Mouse (Mus musculus) layer of hippocampus, adult 9-10 months (tissue): ENCODE data around the gene Sphk2.

Source experiments
- DNase-seq: peaks from one replicate; pipeline ENCODE4 v3.0.0; 2022; ENCODE audit warnings: low spot score

The Sphk2 gene

DNA sequence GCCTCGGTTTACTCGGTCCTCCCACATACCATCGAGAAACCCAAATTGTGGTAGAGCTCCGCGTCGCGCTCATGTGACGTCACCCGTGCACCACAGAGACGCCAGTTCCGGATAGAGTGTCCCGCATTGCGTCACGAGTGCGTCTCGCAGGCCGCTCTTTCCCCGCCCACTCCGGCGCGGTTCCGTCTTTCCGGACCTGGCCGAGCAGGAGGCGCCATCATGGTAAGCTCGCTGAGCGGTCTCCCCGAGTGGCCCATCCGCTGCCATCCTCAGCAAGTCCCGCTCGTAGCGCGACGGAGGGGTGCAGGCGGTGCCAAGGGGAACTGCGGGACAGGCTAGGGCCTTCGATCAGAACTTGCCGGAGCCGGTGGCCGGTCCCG is at the start of gene Sphk2:
TSS of gene Sphk2 (minus strand) at position 85 of the 380 bp plus-strand sequence.
- peak; percentile 99 for DNase-seq

GRCm38 (mm10) chr7:45767500-45767899 is 49.7 kb upstream of the Sphk2 start:
- no peak for DNase-seq

DNA sequence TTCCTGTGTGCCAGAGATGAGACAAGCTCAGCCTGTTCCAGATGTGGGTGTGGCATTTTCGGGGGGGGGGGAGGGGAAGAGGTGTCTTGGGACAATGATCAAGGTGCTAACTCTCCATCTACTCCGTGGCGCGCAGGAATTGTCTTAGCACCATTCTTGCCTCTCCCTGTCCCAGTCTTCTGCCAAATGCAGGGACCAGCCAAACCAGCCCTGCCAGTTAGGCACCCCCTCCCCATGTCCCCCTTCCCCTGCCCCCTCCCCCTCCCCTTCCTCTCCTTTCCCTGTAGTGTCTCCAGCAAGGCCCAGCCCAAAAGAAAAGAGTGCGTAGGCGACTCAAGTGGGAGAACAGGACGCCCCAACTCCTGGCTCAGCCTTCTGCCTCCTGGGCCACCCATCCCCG is 49.0 kb upstream of the Sphk2 start:
- no peak for DNase-seq

DNA sequence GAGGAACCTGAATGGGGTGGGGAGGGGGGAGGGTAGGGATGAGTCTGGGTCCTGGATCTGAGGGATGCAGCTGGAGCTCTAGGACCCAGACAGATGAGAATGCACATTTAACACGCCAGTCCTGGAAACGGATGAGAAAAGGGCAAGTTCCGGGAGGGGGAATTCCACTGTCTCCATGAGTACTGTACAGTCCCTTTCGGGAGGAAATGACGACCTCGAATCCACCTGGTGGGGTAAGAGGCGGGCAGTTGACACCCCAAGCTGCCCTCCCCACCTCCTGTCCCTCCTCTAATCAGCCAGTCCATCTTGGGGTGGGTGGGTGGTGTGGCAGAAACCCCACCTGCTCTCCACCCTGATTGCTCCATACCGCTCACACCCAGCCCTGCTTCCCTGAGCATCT is 48.2 kb upstream of the Sphk2 start:
- no peak for DNase-seq

- DNase-seq, result no peak
Observed at GRCm38 (mm10) chr7:45760151-45760550, 42.3 kb upstream of the Sphk2 start.

- no peak for DNase-seq
Observed at GRCm38 (mm10) chr7:45759400-45759799, 41.6 kb upstream of the Sphk2 start.

DNA sequence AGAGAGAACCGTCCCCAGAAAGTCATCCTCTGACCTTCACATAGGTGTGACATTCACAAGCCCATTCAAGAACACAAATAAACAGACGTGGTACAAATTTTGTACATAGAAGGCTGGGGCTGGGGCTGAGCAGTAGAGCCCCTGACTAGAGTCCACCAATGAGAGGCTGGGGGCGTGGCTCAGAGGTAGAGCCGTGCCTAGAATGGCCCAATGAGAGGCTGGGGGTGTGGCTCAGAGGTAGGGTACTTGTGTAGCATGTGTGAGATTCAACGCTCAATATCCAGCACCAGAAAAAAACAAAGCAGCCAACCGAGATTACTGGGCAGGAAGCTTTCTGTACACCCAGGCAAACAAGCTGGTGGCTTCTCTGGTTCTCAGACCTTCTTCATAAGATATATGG is 37.9 kb upstream of the Sphk2 start:
- no peak for DNase-seq

GRCm38 (mm10) chr7:45750162-45750561 is 32.4 kb upstream of the Sphk2 start:
- DNase-seq, result no peak

DNA sequence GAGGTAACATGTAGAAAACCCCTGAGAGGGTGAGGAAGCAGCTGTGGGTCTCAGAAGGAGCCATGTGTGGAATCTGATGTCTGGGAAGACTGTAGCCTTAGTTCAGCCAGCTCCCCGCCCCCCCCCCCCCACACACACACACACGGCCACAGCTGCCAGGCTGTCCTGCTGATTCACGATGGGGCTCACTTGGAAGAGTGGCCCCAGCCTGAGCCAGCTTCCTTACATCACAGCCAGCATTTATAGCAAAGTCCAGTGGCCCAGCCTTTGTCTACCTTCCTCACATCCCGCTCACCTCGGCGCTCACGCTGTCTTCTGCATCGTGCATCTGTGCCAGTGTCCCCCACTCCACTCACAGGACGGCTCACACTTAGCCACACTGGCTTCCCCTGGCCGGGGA is 31.6 kb upstream of the Sphk2 start:
- no peak for DNase-seq

GRCm38 (mm10) chr7:45748110-45748509 is 30.3 kb upstream of the Sphk2 start:
- no peak for DNase-seq

DNA sequence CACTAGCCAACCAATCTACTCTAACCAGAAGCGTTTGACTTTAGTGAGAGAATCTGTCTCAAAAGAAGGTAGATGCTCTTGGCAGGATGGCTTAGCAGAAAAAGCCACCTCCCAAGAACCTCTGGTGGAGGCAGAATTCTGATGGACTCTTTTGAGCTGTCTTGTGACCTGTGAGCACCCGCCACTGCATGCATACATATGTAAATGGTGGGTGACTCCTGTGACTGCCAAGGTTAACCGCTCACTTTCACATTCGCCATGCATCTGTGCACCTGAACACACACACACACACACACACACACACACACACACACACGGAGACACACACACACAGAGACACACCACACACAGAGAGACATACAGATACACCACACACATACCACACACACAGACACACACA is 29.6 kb upstream of the Sphk2 start:
- DNase-seq, result no peak

- no peak for DNase-seq
Observed at GRCm38 (mm10) chr7:45746518-45746917, 28.7 kb upstream of the Sphk2 start.

DNA sequence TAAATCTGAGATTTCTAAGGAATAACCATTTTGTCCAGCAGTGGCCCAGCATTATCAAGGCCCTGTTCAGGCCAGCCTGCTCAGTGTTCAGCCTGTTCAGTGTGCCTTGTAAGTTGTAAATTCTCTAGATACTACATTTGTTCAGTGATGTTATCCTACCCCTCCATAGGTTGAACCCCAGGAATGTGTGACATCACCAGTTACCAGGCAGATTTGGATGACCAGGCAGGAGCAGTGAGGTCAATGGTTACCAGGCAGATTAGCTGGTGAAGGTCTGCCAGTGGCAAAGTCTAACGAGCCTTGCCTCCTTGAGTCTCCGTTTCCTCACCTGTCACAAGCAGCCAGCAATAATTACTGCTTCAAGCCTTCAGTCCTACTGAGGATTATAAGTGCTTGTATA is 26.6 kb upstream of the Sphk2 start:
- peak; percentile 59 for DNase-seq

- peak; percentile 67 for DNase-seq
Observed at GRCm38 (mm10) chr7:45742338-45742737, 24.5 kb upstream of the Sphk2 start.

GRCm38 (mm10) chr7:45741777-45742176 is 24.0 kb upstream of the Sphk2 start:
- DNase-seq, result no peak

DNA sequence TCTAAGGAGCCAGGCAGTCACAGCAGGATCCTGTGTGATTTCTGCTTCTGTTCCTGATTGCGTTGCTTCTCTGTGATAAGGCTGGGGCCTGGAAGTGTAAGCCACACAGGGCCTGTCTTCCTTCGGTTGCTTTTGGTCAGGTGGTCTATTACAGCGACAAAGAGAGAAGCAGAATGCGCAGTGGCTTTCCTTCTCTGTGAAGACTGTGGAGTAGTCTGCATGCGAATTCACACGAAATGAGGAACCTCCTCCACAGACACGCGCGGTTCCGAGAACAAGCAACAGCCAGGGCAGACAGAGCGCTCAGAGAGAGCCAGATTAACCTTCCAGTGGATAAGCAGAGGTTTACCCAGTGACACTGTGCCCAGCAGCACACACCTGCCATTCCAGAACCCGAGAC is 23.5 kb upstream of the Sphk2 start:
- DNase-seq, result no peak

DNA sequence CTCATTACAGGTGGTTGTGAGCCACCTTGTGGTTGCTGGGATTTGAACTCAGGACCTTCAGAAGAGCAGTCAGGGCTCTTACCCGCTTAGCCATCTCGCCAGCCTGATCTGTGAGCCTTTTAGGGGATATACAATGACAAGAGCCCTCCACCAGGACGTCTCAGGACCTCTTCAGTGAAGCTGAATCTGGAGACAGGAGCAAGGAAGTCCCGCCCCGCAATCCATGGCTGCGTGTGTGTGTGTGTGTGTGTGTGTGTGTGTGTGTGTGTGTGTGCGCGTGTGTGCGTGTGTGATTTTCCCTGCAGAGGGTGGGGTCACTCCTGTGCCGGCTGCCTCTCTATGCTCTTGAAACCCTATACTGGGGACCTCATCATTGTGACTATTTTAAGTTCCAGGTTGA is 22.0 kb upstream of the Sphk2 start:
- no peak for DNase-seq

DNA sequence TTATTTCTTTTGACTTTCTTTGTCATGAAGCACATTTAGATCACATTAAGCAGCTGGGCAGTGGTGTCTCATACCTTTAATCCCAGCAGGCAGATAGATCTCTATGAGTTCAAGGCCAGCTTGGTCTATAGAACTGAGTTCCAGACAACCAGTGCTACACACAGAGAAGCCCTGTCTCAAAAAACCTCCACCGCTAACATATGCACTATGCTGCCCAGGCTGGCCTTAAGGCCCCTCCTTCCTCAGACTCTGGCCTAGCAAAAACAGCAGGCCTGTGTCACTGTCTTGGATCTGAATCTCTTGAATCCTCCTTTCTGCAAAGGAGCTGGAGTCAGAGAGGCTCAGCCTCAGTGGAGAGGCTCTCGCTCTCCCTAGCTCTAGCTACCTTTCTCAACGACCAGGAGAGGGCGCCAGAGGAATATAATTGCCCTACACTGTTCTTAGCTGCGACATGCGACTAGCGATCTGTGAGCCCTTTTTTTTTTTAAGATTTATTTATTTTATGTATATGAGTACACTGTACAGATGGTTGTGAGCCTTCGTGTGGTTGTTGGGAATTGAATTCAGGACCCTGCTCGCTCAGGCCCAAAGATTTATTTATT is 21.5 kb upstream of the Sphk2 start:
- DNase-seq, result peak; percentile 70

DNA sequence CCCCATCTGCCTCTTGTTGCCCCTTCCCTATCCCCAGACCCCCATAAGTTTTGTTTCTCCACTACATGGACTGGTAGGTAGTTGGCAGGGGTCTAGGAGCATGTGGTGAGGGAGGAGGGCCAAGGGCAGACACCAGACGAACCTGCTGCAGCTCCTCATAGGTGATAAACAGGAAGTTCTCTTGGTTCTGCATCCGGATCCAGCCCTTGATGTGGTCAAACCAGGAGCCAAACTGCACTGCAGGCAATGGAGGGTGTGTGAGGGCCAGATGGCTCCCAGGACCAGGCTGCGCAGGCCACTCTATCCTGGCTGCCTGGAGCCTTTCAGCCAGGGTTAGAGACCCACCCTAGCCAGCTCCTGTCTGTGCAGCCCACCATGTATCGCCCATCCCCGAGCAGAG is 15.7 kb upstream of the Sphk2 start:
- no peak for DNase-seq

GRCm38 (mm10) chr7:45730727-45731431 is 13.1 kb upstream of the Sphk2 start:
- no peak for DNase-seq

DNA sequence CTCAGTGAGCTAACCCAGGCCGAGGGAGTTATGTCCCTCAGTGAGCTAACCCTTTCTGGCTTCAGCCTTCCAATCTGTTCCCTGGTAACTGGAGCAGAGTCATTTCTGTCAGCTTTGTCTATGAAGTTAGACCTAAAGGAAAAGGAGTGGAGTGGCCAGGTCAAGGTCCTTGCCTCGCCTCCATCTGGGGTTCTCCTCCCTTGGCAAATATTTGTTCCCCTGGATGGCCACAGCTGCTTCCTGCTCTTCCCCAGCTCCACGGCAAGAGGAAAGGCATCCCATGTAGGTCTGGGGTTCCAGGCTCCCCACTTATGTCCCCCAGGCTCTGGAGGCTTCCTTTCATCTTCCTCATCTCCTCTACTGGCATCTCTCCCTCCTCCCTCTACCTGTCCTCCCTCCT is 9.8 kb upstream of the Sphk2 start:
- DNase-seq, result no peak

GRCm38 (mm10) chr7:45726419-45726818 is 8.6 kb upstream of the Sphk2 start:
- no peak for DNase-seq

DNA sequence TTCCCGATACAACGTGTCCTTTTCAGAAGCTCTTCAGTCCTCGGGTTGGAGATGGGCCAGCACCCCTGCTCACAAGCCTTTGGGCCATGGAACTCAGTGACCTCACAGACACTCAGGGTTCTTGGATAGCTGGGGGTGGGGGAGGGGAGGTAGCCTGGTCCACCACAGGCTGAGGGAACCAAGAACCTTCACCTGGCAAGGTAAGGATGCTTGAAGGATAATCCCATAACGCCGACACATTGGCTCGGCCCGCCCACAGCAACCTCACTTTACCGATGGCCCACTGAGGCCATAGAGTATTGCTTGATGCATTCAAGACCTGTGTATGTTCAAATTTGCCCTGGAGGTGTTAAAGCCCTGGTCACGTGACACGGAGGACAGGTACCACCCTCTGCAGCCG is 7.9 kb upstream of the Sphk2 start, which contains the start of gene Spaca4:
TSS of gene Spaca4 (minus strand) at position 101 of the 400 bp plus-strand sequence.
- no peak for DNase-seq

- no peak for DNase-seq
Observed at GRCm38 (mm10) chr7:45725151-45725550, 7.3 kb upstream of the Sphk2 start.
